ENCODE assay signal across 29 mouse cellular contexts in the genomic region with DNA sequence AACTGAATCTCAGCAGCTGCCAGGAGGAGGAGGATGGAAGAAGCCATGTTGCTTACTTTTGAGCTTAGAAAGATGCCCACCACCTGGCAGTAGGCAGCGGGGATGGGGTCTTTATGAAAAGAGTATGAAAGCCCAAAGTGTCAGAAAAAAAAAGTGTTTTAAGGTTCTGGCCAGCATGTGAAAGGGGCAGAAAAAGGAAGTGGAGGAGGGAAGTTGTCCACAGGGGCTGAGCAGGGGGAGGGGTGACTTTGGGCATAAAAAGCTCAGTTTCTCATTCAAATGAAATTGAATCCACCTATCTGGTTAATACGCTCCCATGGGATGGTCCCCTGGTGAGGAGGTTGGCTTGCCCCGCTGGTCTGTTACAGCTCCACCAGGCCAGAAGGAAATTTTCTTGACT. TPM values are rescaled to one million over a fixed set of nuclear protein-coding genes. Genes with fewer than 3 reads are reported as not detected.
A peak's percentile ranks its signal among the peaks of the same experiment; 100 is the strongest.
DNase-seq lines count a peak whose midpoint lies in the region; ATAC-seq and TF ChIP-seq lines count a peak whose summit lies in the region.
"Had no signal": no experiment of that assay in that cellular context is flagged by ENCODE, and none has a peak within 500 bp of the region (broad histone marks: within the 10 kb centered on the region; RNA-seq: fewer than 3 reads in every experiment).

No protein-coding gene starts in this region.

- H3K27ac ChIP-seq in heart, embryonic 12.5 days (ENCODE audit: poor library complexity, severe bottlenecking) = no peak overlapping the region
- no peak overlapping the region for H3K27ac ChIP-seq in layer of hippocampus, adult 2 months
- H3K27ac ChIP-seq in liver, postnatal 0 days (ENCODE audit: low read depth) = no peak overlapping the region
- H3K27ac ChIP-seq: embryonic facial prominence, embryonic 13.5 days; embryonic facial prominence, embryonic 15.5 days; forebrain, embryonic 10.5 days; forebrain, embryonic 12.5 days had no signal

- no peak for ATAC-seq in heart, embryonic 12.5 days (ENCODE audit: insufficient number of reproducible peaks, low FRiP score)
- peak; percentile 68 for ATAC-seq in common myeloid progenitor, adult 5-6 weeks (replicated peaks; ENCODE audit: low read depth, poor library complexity, severe bottlenecking)
- ATAC-seq in megakaryocyte, adult 5-6 weeks (ENCODE audit: poor library complexity, severe bottlenecking) = peak; percentile 73
- ATAC-seq in liver, postnatal 0 days = no peak
- ATAC-seq: activated CD4-positive, CD25-positive, alpha-beta regulatory T cell, adult 4 months; CD4-positive, CD25-positive, alpha-beta regulatory T cell, adult 4 months; forebrain, embryonic 14.5 days; forebrain, embryonic 16.5 days; Patski had no signal

- WGBS in heart, embryonic 12.5 days = 65% methylated on average over 3 of the region's 3 CpGs
- WGBS in liver, postnatal 0 days (ENCODE audit: insufficient replicate concordance) = 76% methylated on average over 3 of the region's 3 CpGs

- no peaks in the 10 kb centered on the region for H3K36me3 ChIP-seq in heart, embryonic 12.5 days
- H3K36me3 ChIP-seq in liver, postnatal 0 days (replicated peaks; ENCODE audit: insufficient read depth, low read length) = no peaks in the 10 kb centered on the region
- H3K36me3 ChIP-seq: embryonic facial prominence, embryonic 13.5 days; embryonic facial prominence, embryonic 15.5 days; forebrain, embryonic 10.5 days; forebrain, embryonic 12.5 days; G1E had no signal

- H3K4me2 ChIP-seq in heart, embryonic 12.5 days = no peak overlapping the region
- H3K4me2 ChIP-seq in liver, postnatal 0 days (ENCODE audit: low read depth, low read length) = no peak overlapping the region
- H3K4me2 ChIP-seq: embryonic facial prominence, embryonic 13.5 days; embryonic facial prominence, embryonic 15.5 days; forebrain, embryonic 12.5 days had no signal

- no peak for TF ChIP-seq EP300 in liver, postnatal 0 days (IDR thresholded peaks at IDR 0.05; ENCODE audit: low read depth)

- H3K4me3 ChIP-seq in heart, embryonic 12.5 days = no peak overlapping the region
- no peak overlapping the region for H3K4me3 ChIP-seq in layer of hippocampus, adult 2 months
- H3K4me3 ChIP-seq in liver, postnatal 0 days (ENCODE audit: low read depth, low read length) = no peak overlapping the region
- H3K4me3 ChIP-seq: embryonic facial prominence, embryonic 13.5 days; embryonic facial prominence, embryonic 15.5 days; erythroblast, embryonic 14.5 days; forebrain, embryonic 10.5 days; forebrain, embryonic 12.5 days had no signal

- H3K9me3 ChIP-seq in heart, embryonic 12.5 days (replicated peaks) = peaks cover 19% of the 10 kb centered on the region
- H3K9me3 ChIP-seq in liver, postnatal 0 days (ENCODE audit: low read length) = 0 out of 2 replicates have a peak, but pooled peaks cover 3% of the 10 kb centered on the region
- H3K9me3 ChIP-seq: embryonic facial prominence, embryonic 15.5 days; forebrain, embryonic 10.5 days; forebrain, embryonic 12.5 days had no signal

- no peak overlapping the region for H3K9ac ChIP-seq in heart, embryonic 12.5 days
- no peak overlapping the region for H3K9ac ChIP-seq in liver, postnatal 0 days (replicated peaks)
- H3K9ac ChIP-seq: embryonic facial prominence, embryonic 13.5 days; embryonic facial prominence, embryonic 15.5 days; forebrain, embryonic 12.5 days had no signal

- no peaks in the 10 kb centered on the region for H3K27me3 ChIP-seq in heart, embryonic 12.5 days (replicated peaks)
- no peaks in the 10 kb centered on the region for H3K27me3 ChIP-seq in liver, postnatal 0 days (ENCODE audit: insufficient read depth, low read length)
- H3K27me3 ChIP-seq: CH12.LX; embryonic facial prominence, embryonic 13.5 days; embryonic facial prominence, embryonic 15.5 days; forebrain, embryonic 12.5 days; Patski had no signal

- peak; percentile 31 for DNase-seq in heart, adult 11 months
- DNase-seq in layer of hippocampus, adult 2 months (ENCODE audit: low spot score in 2 of 2) = no peak
- DNase-seq in liver, postnatal 0 days = no peak
- DNase-seq: adrenal gland, adult 8-10 months; adrenal gland, postnatal 14 days; adrenal gland, postnatal 36 days; B cell, adult 2 months; cerebellum, adult 11-12 months; cerebellum, adult 2 months; cerebellum, adult 9-10 months; cerebellum, postnatal 10 days; cerebellum, postnatal 25 days; embryo, embryonic 11 days had no signal

- H3K4me1 ChIP-seq in heart, embryonic 12.5 days (replicated peaks) = no peaks in the 10 kb centered on the region
- no peaks in the 10 kb centered on the region for H3K4me1 ChIP-seq in liver, postnatal 0 days (ENCODE audit: insufficient read depth)
- H3K4me1 ChIP-seq: embryonic facial prominence, embryonic 13.5 days; embryonic facial prominence, embryonic 15.5 days; forebrain, embryonic 10.5 days; forebrain, embryonic 12.5 days had no signal

- TF ChIP-seq CTCF in layer of hippocampus, adult 2 months (conservative IDR thresholded peaks at IDR 0.05) = no peak
- TF ChIP-seq CTCF in liver, postnatal 0 days (IDR thresholded peaks at IDR 0.05; ENCODE audit: low read depth) = no peak

RNA-seq across cellular contexts. Expression of gene L3mbtl4, which starts 50.4 kb away (rescaled TPM):
- 0.08 TPM in 1 of 2 replicates, not detected in the other for polyA plus RNA-seq in heart, embryonic 12.5 days (2016; fragmentation: Nextera tagmentation; extraction: Ambion mirVana)
- not detected in 2 replicates for total RNA-seq in common myeloid progenitor, adult 5-6 weeks (2017)
- total RNA-seq in megakaryocyte, adult 5-6 weeks (2015) = not detected in 2 replicates
- total RNA-seq in megakaryocyte, adult 5-6 weeks (2017) = not detected in 2 replicates
- under 1 TPM; 0.41 to 0.44 TPM for total RNA-seq in layer of hippocampus, adult 2 months (2021)
- polyA plus RNA-seq in liver, postnatal 0 days (2015; fragmentation: Nextera tagmentation; extraction: Ambion mirVana) = not detected in 2 replicates
- total RNA-seq: CH12.LX had no signal
- polyA plus RNA-seq: activated CD4-positive, CD25-positive, alpha-beta regulatory T cell, adult 4 months; CD4-positive, CD25-positive, alpha-beta regulatory T cell, adult 4 months; embryonic facial prominence, embryonic 11.5 days; embryonic facial prominence, embryonic 15.5 days; erythroblast, embryonic 14.5 days; G1E had no signal

Comparison
In these comparisons a context has a peak if more than half of its experiments do, and no peak if none do; other contexts are left out.
1. ATAC-seq: peak in common myeloid progenitor, adult 5-6 weeks (single experiment) and megakaryocyte, adult 5-6 weeks (single experiment); none in heart, embryonic 12.5 days (single experiment) and liver, postnatal 0 days (single experiment).